ENCODE assay signal across 9 mouse cellular contexts in genomic region chr2:170442535-170442934, GRCm38 (mm10). TPM values are rescaled to one million over a fixed set of nuclear protein-coding genes. Genes with fewer than 3 reads are reported as not detected.
DNase-seq lines count a peak whose midpoint lies in the region; ATAC-seq and TF ChIP-seq lines count a peak whose summit lies in the region.
"Had no signal": no experiment of that assay in that cellular context is flagged by ENCODE, and none has a peak within 500 bp of the region (broad histone marks: within the 10 kb centered on the region; RNA-seq: fewer than 3 reads in every experiment).

No protein-coding gene starts in this region.

- intact Hi-C loops in heart, adult 2 months (cut with DNase I) = no loop called here
- intact Hi-C loops in heart, postnatal 10 days (cut with DNase I) = no loop called here

- no peak overlapping the region for H3K4me3 ChIP-seq in heart, adult 2 months
- H3K4me3 ChIP-seq in testis, adult 2 months (ENCODE audit: control insufficient read depth, low read depth, low read length) = no peak overlapping the region
- H3K4me3 ChIP-seq in forebrain, embryonic 10.5 days = no peak overlapping the region
- H3K4me3 ChIP-seq: hindbrain, embryonic 15.5 days had no signal

- no peaks in the 10 kb centered on the region for H3K79me2 ChIP-seq in heart, adult 2 months (replicated peaks; ENCODE audit: control insufficient read depth, insufficient read depth, low read length)

- H3K4me1 ChIP-seq in heart, adult 2 months (ENCODE audit: control insufficient read depth, insufficient read depth, low read length) = no peaks in the 10 kb centered on the region
- H3K4me1 ChIP-seq in testis, adult 2 months (ENCODE audit: control insufficient read depth, insufficient read depth, low read length) = peaks cover 6% of the 10 kb centered on the region; the same call in 1 of the 2 replicates
- H3K4me1 ChIP-seq in forebrain, embryonic 10.5 days = peaks cover 12% of the 10 kb centered on the region; the same call in 1 of the 2 replicates

- WGBS in heart, adult 2 months = 59% methylated on average over 3 of the region's 3 CpGs
- WGBS in forebrain, embryonic 10.5 days = 67% methylated on average over 3 of the region's 3 CpGs

- no peaks in the 10 kb centered on the region; the same call in 1 of the 2 replicates for H3K27me3 ChIP-seq in heart, adult 2 months (ENCODE audit: control insufficient read depth, insufficient read depth, low read length)
- H3K27me3 ChIP-seq in testis, adult 2 months (ENCODE audit: control insufficient read depth, insufficient read depth, low read length) = no peaks in the 10 kb centered on the region
- peaks cover 11% of the 10 kb centered on the region for H3K27me3 ChIP-seq in forebrain, embryonic 10.5 days (ENCODE audit: poor library complexity, severe bottlenecking)
- H3K27me3 ChIP-seq: hindbrain, embryonic 15.5 days had no signal

- H3K9me3 ChIP-seq in forebrain, embryonic 10.5 days = no peaks in the 10 kb centered on the region
- H3K9me3 ChIP-seq: hindbrain, embryonic 15.5 days had no signal

- DNase-seq in heart, adult 2 months = no peak
- no peak for DNase-seq in heart, postnatal 10 days
- no peak for DNase-seq in testis, postnatal 14 days (ENCODE audit: low spot score)
- peak; percentile 36 to 64 for DNase-seq in cerebellum, postnatal 14 days
- DNase-seq in naive thymus-derived CD4-positive, alpha-beta T cell, adult 2 months (ENCODE audit: low read depth) = peak; percentile 13
- no peak for DNase-seq in forebrain, embryonic 10.5 days (ENCODE audit: extremely low spot score, low spot score)

- TF ChIP-seq CTCF in heart, adult 2 months (IDR thresholded peaks at IDR 0.05) = peak; percentile 53
- peak; percentile 14; the same call in 1 of the 2 replicates for TF ChIP-seq CTCF in testis, adult 2 months (IDR thresholded peaks at IDR 0.05; ENCODE audit: control insufficient read depth, insufficient read depth, insufficient replicate concordance, low read depth, low read length)

- no peak for TF ChIP-seq POLR2A in heart, adult 2 months (IDR thresholded peaks at IDR 0.05; ENCODE audit: insufficient read depth, low read depth, low read length)
- no peak for TF ChIP-seq POLR2A in testis, adult 2 months (IDR thresholded peaks at IDR 0.05; ENCODE audit: control insufficient read depth, low read depth, low read length)

- no peak for ATAC-seq in monocyte, adult 5-6 weeks (replicated peaks; ENCODE audit: insufficient number of reproducible peaks, low FRiP score, low TSS enrichment, poor library complexity, severe bottlenecking)

- TF ChIP-seq EP300 in heart, adult 2 months (IDR thresholded peaks at IDR 0.05; ENCODE audit: insufficient read depth, low read depth, low read length) = no peak

- H3K27ac ChIP-seq in heart, adult 2 months = no peak overlapping the region
- no peak overlapping the region for H3K27ac ChIP-seq in testis, adult 2 months (ENCODE audit: control insufficient read depth, insufficient read depth, low read depth, low read length)
- no peak overlapping the region for H3K27ac ChIP-seq in forebrain, embryonic 10.5 days
- H3K27ac ChIP-seq: hindbrain, embryonic 15.5 days had no signal

- H3K9ac ChIP-seq in heart, adult 2 months (ENCODE audit: low read depth, low read length) = no peak overlapping the region
- H3K9ac ChIP-seq: hindbrain, embryonic 15.5 days had no signal

- H3K36me3 ChIP-seq in heart, adult 2 months (ENCODE audit: control insufficient read depth, insufficient read depth, low read length) = no peaks in the 10 kb centered on the region
- H3K36me3 ChIP-seq in testis, adult 2 months (ENCODE audit: control insufficient read depth, insufficient read depth, low read length) = no peaks in the 10 kb centered on the region
- H3K36me3 ChIP-seq in forebrain, embryonic 10.5 days (replicated peaks) = no peaks in the 10 kb centered on the region
- H3K36me3 ChIP-seq: hindbrain, embryonic 15.5 days had no signal

RNA-seq across cellular contexts. Expression of gene Bcas1, which starts 14.9 kb away (rescaled TPM):
- total RNA-seq in heart, adult 2 months (2021) = under 1 TPM; 0.14 to 0.26 TPM
- polyA plus RNA-seq in heart, adult 2 months (2012; rRNA removed) = 0.35 and 1.1 TPM in 2 replicates
- under 1 TPM; 0.48 to 0.69 TPM for total RNA-seq in heart, postnatal 10 days (2021)
- polyA plus RNA-seq in testis, adult 2 months (2012; rRNA removed) = 19.4 and 21.8 TPM in 2 replicates
- total RNA-seq in monocyte, adult 5-6 weeks (2017) = 1.2 to 1.3 TPM in 2 of 3 replicates, not detected in the other
- 0.49 and 0.50 TPM in 2 replicates for polyA plus RNA-seq in forebrain, embryonic 10.5 days (2016; fragmentation: Nextera tagmentation; extraction: Ambion mirVana)

RNA-seq across cellular contexts. Expression of gene Pfdn4, which starts 53.7 kb away (rescaled TPM):
- 10 to 100 TPM; 10.6 to 13.3 TPM for total RNA-seq in heart, adult 2 months (2021)
- 3.6 and 7.9 TPM in 2 replicates for polyA plus RNA-seq in heart, adult 2 months (2012; rRNA removed)
- total RNA-seq in heart, postnatal 10 days (2021) = 10 to 100 TPM; 14.9 to 15.2 TPM
- 7.7 and 10.8 TPM in 2 replicates for polyA plus RNA-seq in testis, adult 2 months (2012; rRNA removed)
- total RNA-seq in monocyte, adult 5-6 weeks (2017) = 31.7 to 52.4 TPM (median 43.6 TPM) in 3 replicates
- polyA plus RNA-seq in forebrain, embryonic 10.5 days (2016; fragmentation: Nextera tagmentation; extraction: Ambion mirVana) = 94.0 and 98.9 TPM in 2 replicates

RNA-seq across cellular contexts. Expression of gene Cyp24a1, which starts 54.4 kb away (rescaled TPM):
- total RNA-seq in heart, adult 2 months (2021) = not detected
- not detected in 2 replicates for polyA plus RNA-seq in heart, adult 2 months (2012; rRNA removed)
- total RNA-seq in heart, postnatal 10 days (2021) = not detected
- polyA plus RNA-seq in testis, adult 2 months (2012; rRNA removed) = 0.34 and 0.48 TPM in 2 replicates
- not detected in 3 replicates for total RNA-seq in monocyte, adult 5-6 weeks (2017)
- 0.05 TPM in 1 of 2 replicates, not detected in the other for polyA plus RNA-seq in forebrain, embryonic 10.5 days (2016; fragmentation: Nextera tagmentation; extraction: Ambion mirVana)

Comparison
In these comparisons a context has a peak if more than half of its experiments do, and no peak if none do; other contexts are left out.
1. DNase-seq: peak in cerebellum, postnatal 14 days (2 of 2) and naive thymus-derived CD4-positive, alpha-beta T cell, adult 2 months (single experiment); none in heart, adult 2 months (0 of 2), heart, postnatal 10 days (0 of 2), testis, postnatal 14 days (single experiment) and forebrain, embryonic 10.5 days (single experiment).